In the genomic region with DNA sequence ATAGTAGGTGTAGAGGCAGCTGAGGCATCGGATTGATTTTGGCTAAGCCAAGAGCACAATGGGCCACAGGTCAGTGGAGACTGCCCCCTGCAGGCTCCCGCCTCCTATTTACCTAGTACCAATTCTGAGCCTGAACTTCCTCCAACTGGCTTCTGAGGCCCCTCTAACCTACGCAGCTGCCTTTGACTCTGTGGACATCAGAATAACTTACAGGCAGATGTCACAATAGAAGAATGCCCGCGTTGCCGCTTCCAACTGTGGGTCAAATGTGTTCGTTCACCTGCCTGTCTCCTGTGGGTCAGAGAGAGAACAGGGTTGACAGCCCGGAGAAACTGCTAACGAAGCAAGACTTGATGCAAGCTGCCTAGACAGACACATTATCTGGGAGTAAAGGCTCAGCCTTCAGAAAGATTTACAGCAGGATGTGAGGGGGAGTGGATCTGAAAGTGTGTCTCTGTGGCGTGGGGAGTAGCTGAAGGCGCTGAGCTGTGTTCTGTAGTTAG, we compare ENCODE assay signal across 8 mouse cellular contexts.
DNase-seq lines count a peak whose midpoint lies in the region; ATAC-seq and TF ChIP-seq lines count a peak whose summit lies in the region.

No protein-coding gene starts in this region.

- no peak for ATAC-seq in hindbrain, embryonic 11.5 days (ENCODE audit: low FRiP score)
- ATAC-seq in megakaryocyte-erythroid progenitor cell, adult 5-6 weeks (replicated peaks; ENCODE audit: low FRiP score, low TSS enrichment, poor library complexity, severe bottlenecking) = peak; percentile 79

- H3K27ac ChIP-seq in hindbrain, embryonic 11.5 days (ENCODE audit: low read depth, low read length) = no peak overlapping the region

- H3K4me2 ChIP-seq in hindbrain, embryonic 11.5 days (replicated peaks; ENCODE audit: low read depth, low read length) = no peak overlapping the region

- H3K36me3 ChIP-seq in E14TG2a.4 (ENCODE audit: insufficient read depth, low read length) = peaks cover 42% of the 10 kb centered on the region
- H3K36me3 ChIP-seq in hindbrain, embryonic 11.5 days (ENCODE audit: control insufficient read depth, insufficient read depth, low read length) = no peaks in the 10 kb centered on the region

- H3K27me3 ChIP-seq in E14TG2a.4 (ENCODE audit: insufficient read depth, low read length) = no peaks in the 10 kb centered on the region
- H3K27me3 ChIP-seq in hindbrain, embryonic 11.5 days (ENCODE audit: control insufficient read depth, insufficient read depth, low read length) = no peaks in the 10 kb centered on the region

- DNase-seq in adrenal gland, adult (ENCODE audit: inconsistent age in 2 of 2, low spot score in 1 of 2) = peak; percentile 59 to 81
- DNase-seq in adrenal gland, postnatal 4 days (ENCODE audit: low spot score in 2 of 2) = no peak
- DNase-seq in cerebellum, adult 18-20 months = peak; percentile 12 to 26
- peak; percentile 67 for DNase-seq in hindbrain, embryonic 11.5 days (ENCODE audit: low spot score)
- DNase-seq in layer of hippocampus, postnatal 36 days = peak; percentile 30 to 46
- DNase-seq in spleen, adult 18-20 months = peak; percentile 7 to 41

- no peaks in the 10 kb centered on the region for H3K9me3 ChIP-seq in E14TG2a.4 (ENCODE audit: low read length)
- H3K9me3 ChIP-seq in hindbrain, embryonic 11.5 days (ENCODE audit: control insufficient read depth, low read length) = no peaks in the 10 kb centered on the region

- WGBS in hindbrain, embryonic 11.5 days = 31% methylated on average over 11 of the region's 11 CpGs

- H3K9ac ChIP-seq in hindbrain, embryonic 11.5 days (ENCODE audit: low read depth, low read length) = no peak overlapping the region

- peak; percentile 54 for TF ChIP-seq CTCF in E14TG2a.4 (conservative IDR thresholded peaks at IDR 0.05; ENCODE audit: low read length)

- no peak overlapping the region for H3K4me3 ChIP-seq in E14TG2a.4 (replicated peaks; ENCODE audit: low read length)
- no peak overlapping the region for H3K4me3 ChIP-seq in hindbrain, embryonic 11.5 days (ENCODE audit: low read depth, low read length)

- peaks cover 55% of the 10 kb centered on the region for H3K4me1 ChIP-seq in E14TG2a.4 (replicated peaks; ENCODE audit: low read depth, low read length)
- H3K4me1 ChIP-seq in hindbrain, embryonic 11.5 days (replicated peaks; ENCODE audit: control insufficient read depth, insufficient read depth, low read length) = no peaks in the 10 kb centered on the region

Comparison
In these comparisons a context has a peak if more than half of its experiments do, and no peak if none do; other contexts are left out.
1. DNase-seq: peak in adrenal gland, adult (2 of 2), cerebellum, adult 18-20 months (2 of 2), hindbrain, embryonic 11.5 days (single experiment), layer of hippocampus, postnatal 36 days (2 of 2) and spleen, adult 18-20 months (2 of 2); none in adrenal gland, postnatal 4 days (0 of 2).